Mouse (Mus musculus): Measurements from ENCODE around the gene Dlg2.

DNA sequence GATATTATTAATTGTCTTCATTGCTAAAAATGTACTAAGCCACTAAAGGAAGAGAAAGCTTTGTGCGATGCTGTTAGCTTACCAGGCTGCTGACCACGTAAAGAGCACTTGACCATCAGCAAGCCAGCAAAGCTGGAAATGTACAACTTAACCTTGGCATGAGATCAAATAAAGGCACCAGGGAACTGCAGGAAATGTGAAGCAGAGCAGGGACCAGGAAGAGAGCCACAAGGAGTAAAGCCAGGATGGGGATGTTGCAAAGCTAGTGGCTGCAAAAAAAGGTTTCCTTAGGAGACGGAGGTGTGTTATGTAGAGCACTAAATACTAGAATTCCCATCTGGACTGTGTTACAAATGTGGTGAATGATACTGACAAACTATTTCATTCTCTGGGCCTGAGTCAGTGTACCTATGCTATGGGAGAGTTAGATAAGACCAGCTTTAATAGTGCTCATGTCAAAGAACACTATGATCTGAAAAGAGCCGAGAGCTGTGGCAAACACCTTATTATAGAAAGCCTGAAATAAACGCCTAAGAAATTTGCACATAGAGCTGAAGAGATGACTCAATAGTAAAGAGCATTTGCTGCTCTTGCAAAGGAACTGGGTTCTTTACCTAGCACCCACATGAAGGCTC, 1638.9 kb downstream of the Dlg2 start:
- TF ChIP-seq CTCF (IDR thresholded peaks at IDR 0.05; ENCODE audit: borderline replicate concordance, control insufficient read depth, extremely low read depth, insufficient read depth, low read length, poor library complexity) (no peak), POLR2A (IDR thresholded peaks at IDR 0.05; ENCODE audit: control insufficient read depth, extremely low read depth, insufficient read depth, low read length, poor library complexity) (no peak)
